ENCODE assay signal across 9 mouse cellular contexts in genomic region chr15:41949094-41949461, GRCm38 (mm10).
A peak's percentile ranks its signal among the peaks of the same experiment; 100 is the strongest.
DNase-seq lines count a peak whose midpoint lies in the region; ATAC-seq and TF ChIP-seq lines count a peak whose summit lies in the region.
"Had no signal": no experiment of that assay in that cellular context is flagged by ENCODE, and none has a peak within 500 bp of the region (broad histone marks: within the 10 kb centered on the region; RNA-seq: fewer than 3 reads in every experiment).

No protein-coding gene starts in this region.

- H3K4me1 ChIP-seq in lung, embryonic 16.5 days (replicated peaks; ENCODE audit: control insufficient read depth, insufficient read depth, low read length): peaks cover 3% of the 10 kb centered on the region; the same call in 1 of the 2 replicates
- no peaks in the 10 kb centered on the region; the same call in 1 of the 2 replicates for H3K4me1 ChIP-seq in hindbrain, postnatal 0 days (ENCODE audit: insufficient read depth, low read length)

- WGBS in lung, embryonic 16.5 days: 69% methylated on average over 6 of the region's 6 CpGs
- WGBS in hindbrain, postnatal 0 days: 69% methylated on average over 6 of the region's 6 CpGs

- no peaks in the 10 kb centered on the region for H3K9me3 ChIP-seq in lung, embryonic 16.5 days (ENCODE audit: control insufficient read depth, low read length)
- no peaks in the 10 kb centered on the region for H3K9me3 ChIP-seq in hindbrain, postnatal 0 days (ENCODE audit: low read length)

- no peak overlapping the region for H3K27ac ChIP-seq in lung, embryonic 16.5 days (ENCODE audit: low read length)
- no peak overlapping the region for H3K27ac ChIP-seq in hindbrain, postnatal 0 days

- ATAC-seq in lung, embryonic 16.5 days (ENCODE audit: low read depth): peak; percentile 38; the same call in 1 of the 2 replicates
- ATAC-seq in hindbrain, postnatal 0 days: peak; percentile 53
- 0 out of 2 replicates have a peak, but pooled peaks have one; percentile 6 for ATAC-seq in neutrophil, adult 5-6 weeks (ENCODE audit: extremely low read depth, insufficient number of reproducible peaks, low FRiP score, poor library complexity, severe bottlenecking)

- no peaks in the 10 kb centered on the region for H3K27me3 ChIP-seq in lung, embryonic 16.5 days (ENCODE audit: control insufficient read depth, insufficient read depth, low read depth, low read length)
- no peaks in the 10 kb centered on the region for H3K27me3 ChIP-seq in hindbrain, postnatal 0 days (ENCODE audit: insufficient read depth, low read length)

- H3K9ac ChIP-seq in lung, embryonic 16.5 days (ENCODE audit: low read length): no peak overlapping the region
- H3K9ac ChIP-seq in hindbrain, postnatal 0 days (replicated peaks; ENCODE audit: low read length): no peak overlapping the region

- H3K4me2 ChIP-seq in lung, embryonic 16.5 days (ENCODE audit: low read depth, low read length): no peak overlapping the region
- H3K4me2 ChIP-seq in hindbrain, postnatal 0 days (ENCODE audit: low read depth, low read length): no peak overlapping the region

- peak; percentile 23 for DNase-seq in embryo, embryonic 9.5 days (ENCODE audit: extremely low spot score)
- DNase-seq in embryo, embryonic 10.5 days (ENCODE audit: low spot score): no peak
- DNase-seq in lung, postnatal 25 days (ENCODE audit: low spot score): no peak
- no peak for DNase-seq in hindbrain, postnatal 0 days (ENCODE audit: low spot score)
- no peak for DNase-seq in ovary, adult 18-20 months (ENCODE audit: low spot score)
- DNase-seq in heart, postnatal 25 days (ENCODE audit: low spot score): no peak
- DNase-seq: gastrocnemius, postnatal 10 days had no signal

- TF ChIP-seq CTCF in hindbrain, postnatal 0 days (IDR thresholded peaks at IDR 0.05; ENCODE audit: low read depth): no peak

- intact Hi-C loops in heart, postnatal 25 days (cut with DNase I): no loop called here

- no peaks in the 10 kb centered on the region for H3K36me3 ChIP-seq in lung, embryonic 16.5 days (ENCODE audit: control insufficient read depth, insufficient read depth, low read length)
- no peaks in the 10 kb centered on the region for H3K36me3 ChIP-seq in hindbrain, postnatal 0 days (ENCODE audit: insufficient read depth, low read length)

- H3K4me3 ChIP-seq in lung, embryonic 16.5 days (ENCODE audit: low read length): no peak overlapping the region
- H3K4me3 ChIP-seq in hindbrain, postnatal 0 days (ENCODE audit: low read length): no peak overlapping the region
